Mouse (Mus musculus) retina, postnatal 7 days (tissue): Measurements from ENCODE around the gene Slc25a53.
"Not testable (repeated sequence)": the region's sequence is repeated elsewhere in the genome, so short reads cannot be mapped to it uniquely, and the experiment has no call there.

ENCODE experiments used
- DNase-seq: peaks from one replicate; pipeline ENCODE4 v3.0.0-alpha.2; 2012; ENCODE audit warnings: low read depth, low spot score

Slc25a53 gene

GRCm38 (mm10) chrX:136959688-136960087, 78.4 kb downstream of the Slc25a53 start:
- DNase-seq, result no peak

- DNase-seq, result not testable (repeated sequence)
These were observed 79.8 kb downstream of the Slc25a53 start for GRCm38 (mm10) chrX:136958300-136958699.

DNA sequence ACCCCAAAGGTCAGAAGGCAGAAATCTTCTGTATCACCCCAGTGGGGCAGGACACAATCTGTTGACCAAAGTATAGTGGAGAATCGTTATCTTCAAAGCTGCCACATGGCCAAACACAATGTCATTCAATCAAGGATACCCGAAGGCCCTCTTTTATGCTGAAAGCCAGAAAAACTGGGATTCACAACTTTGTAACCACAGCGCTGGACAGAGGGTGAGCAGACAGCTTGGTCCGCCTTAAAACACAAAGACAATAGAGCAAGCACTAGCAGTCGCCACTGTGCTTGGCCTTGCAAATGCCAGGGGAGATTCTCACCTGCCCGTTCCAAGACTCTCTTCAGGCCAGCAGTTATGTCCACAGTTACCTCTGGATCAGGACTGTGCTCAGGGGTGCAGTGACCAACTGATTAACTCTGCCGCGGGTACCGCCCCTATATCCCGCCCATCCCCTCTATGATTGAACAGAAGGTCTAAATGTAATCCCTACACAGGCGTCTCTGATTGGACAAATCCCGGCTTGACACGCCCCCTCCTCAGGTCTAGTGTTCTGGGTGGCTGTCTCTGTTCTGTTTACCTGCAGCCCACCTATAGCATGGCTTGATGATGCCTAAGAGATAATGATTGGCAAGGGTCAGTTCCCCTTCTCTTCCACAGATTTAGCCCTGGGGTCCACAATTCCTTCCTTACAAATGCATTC, 80.4 kb downstream of the Slc25a53 start:
- DNase-seq, result peak; percentile 56

- no peak for DNase-seq
These were observed 100.1 kb downstream of the Slc25a53 start for GRCm38 (mm10) chrX:136937985-136938384.
